Mouse (Mus musculus) limb, embryonic 11.5 days (tissue): Measurements from ENCODE around the gene Rfc5. TPM values are rescaled to one million over a fixed set of nuclear protein-coding genes. Genes with fewer than 3 reads are reported as not detected.

Experiments
- ATAC-seq: fragments of 200-750 bp; cut with Nextera tagmentation; 2 replicates; pipeline ENCODE4 v1.8.0; 2017; ENCODE audit warnings: low read depth; ENCODE audit not compliant: insufficient number of reproducible peaks, low FRiP score, low TSS enrichment
- DNase-seq: peaks from one replicate; pipeline ENCODE4 v3.0.0-alpha.2; 2015; ENCODE audit warnings: low spot score
- H3K27ac ChIP-seq: fragments of 300-500 bp; sonication (generic); replicated peaks from 2 replicates; pipeline ENCODE4 v1.5.1; 2014; ENCODE audit warnings: low read depth, mild to moderate bottlenecking, low read length
- H3K27me3 ChIP-seq: fragments of 300-500 bp; sonication (generic); 2 replicates; pipeline ENCODE4 v1.6.1; 2014; ENCODE audit warnings: mild to moderate bottlenecking, low read length, mixed read lengths; ENCODE audit not compliant: control insufficient read depth, insufficient read depth
- H3K36me3 ChIP-seq: fragments of 300-500 bp; sonication (generic); 2 replicates; pipeline ENCODE4 v1.6.1; 2014; ENCODE audit warnings: mild to moderate bottlenecking, low read length, moderate library complexity, mixed read lengths; ENCODE audit not compliant: control insufficient read depth, insufficient read depth
- H3K4me1 ChIP-seq: fragments of 300-500 bp; sonication (generic); 2 replicates; pipeline ENCODE4 v1.6.1; 2014; ENCODE audit warnings: low read length, mixed read lengths; ENCODE audit not compliant: control insufficient read depth, insufficient read depth
- H3K4me2 ChIP-seq: fragments of 300-500 bp; sonication (generic); 2 replicates; pipeline ENCODE4 v1.6.1; 2014; ENCODE audit warnings: low read depth, mild to moderate bottlenecking, moderate library complexity; ENCODE audit not compliant: severe bottlenecking
- H3K4me3 ChIP-seq: fragments of 300-500 bp; sonication (generic); 2 replicates; pipeline ENCODE4 v1.5.1; 2014; ENCODE audit warnings: low read depth, low read length
- H3K9ac ChIP-seq: fragments of 300-500 bp; sonication (generic); 2 replicates; pipeline ENCODE4 v1.6.1; 2014; ENCODE audit warnings: mild to moderate bottlenecking, low read length
- H3K9me3 ChIP-seq: fragments of 300-500 bp; sonication (generic); 2 replicates; pipeline ENCODE4 v1.6.1; 2016; ENCODE audit warnings: low read length; ENCODE audit not compliant: control insufficient read depth
- WGBS: fragments of 180-500 bp; shearing (Covaris S2); extraction: QIAGEN DNeasy Blood & Tissue Kit; methylation state at CpG from one replicate; pipeline ENCODE4 v1.1.7; 2014; 5-methylcytosine and 5-hydroxymethylcytosine counted together
- polyA plus RNA-seq: library from polyadenylated mRNA; unstranded; fragments of >200 nt; fragmentation: Nextera tagmentation; extraction: Ambion mirVana; gene quantifications from 2 replicates; pipeline ENCODE4 v1.2.1, GENCODE M21; 2014

Gene Rfc5
- polyA plus RNA-seq, 1 experiment from 2014 or later: 121 TPM

- Histone ChIP-seq H3K4me2 (peak overlapping the region; percentile 93), H3K27ac (no peak overlapping the region), H3K4me3 (peak overlapping the region; percentile 94), H3K9me3 (no peaks in the 10 kb centered on the region), H3K4me1 (peaks cover 13% of the 10 kb centered on the region), H3K27me3 (no peaks in the 10 kb centered on the region), H3K9ac (peak overlapping the region; percentile 68; the same call in 1 of the 2 replicates), H3K36me3 (no peaks in the 10 kb centered on the region)
- ATAC-seq (no peak), DNase-seq (no peak)
- WGBS: 11% methylated on average over 6 of the region's 6 CpGs
Measured at GRCm38 (mm10) chr5:117358248-117358630, 30.6 kb downstream of the Rfc5 start.

GRCm38 (mm10) chr5:117357478-117358247 lies 31.2 kb downstream of the Rfc5 start:
- Histone ChIP-seq H3K4me1 (peaks cover 13% of the 10 kb centered on the region), H3K4me3 (peak overlapping the region; percentile 94), H3K9me3 (no peaks in the 10 kb centered on the region), H3K4me2 (peak overlapping the region; percentile 93), H3K9ac (peak overlapping the region; percentile 68), H3K36me3 (no peaks in the 10 kb centered on the region), H3K27ac (peak overlapping the region; percentile 69), H3K27me3 (no peaks in the 10 kb centered on the region)
- DNase-seq: peak; percentile 62
- 2% methylated on average over 38 of the region's 49 CpGs for WGBS
- ATAC-seq: peak; percentile 28; the same call in 1 of the 2 replicates

GRCm38 (mm10) chr5:117357129-117357477 lies 31.7 kb downstream of the Rfc5 start, which contains the start of gene Wsb2:
Wsb2 (plus strand) TSS chr5:117357304.
- Histone ChIP-seq H3K36me3 (no peaks in the 10 kb centered on the region), H3K9me3 (no peaks in the 10 kb centered on the region), H3K4me3 (peak within 1 kb of the TSS; percentile 94), H3K4me2 (peak within 1 kb of the TSS; percentile 93), H3K9ac (peak within 1 kb of the TSS; percentile 68), H3K27ac (peak within 1 kb of the TSS; percentile 69), H3K27me3 (no peaks in the 10 kb centered on the region), H3K4me1 (peaks cover 13% of the 10 kb centered on the region)
- peak; percentile 40; the same call in 1 of the 2 replicates for ATAC-seq
- under 1% methylated on average over 18 of the region's 54 CpGs for WGBS
- DNase-seq: peak; percentile 87

GRCm38 (mm10) chr5:117356365-117357128 lies 32.3 kb downstream of the Rfc5 start:
- peak overlapping the region; percentile 69 for H3K27ac ChIP-seq
- peak overlapping the region; percentile 68 for H3K9ac ChIP-seq
- H3K27me3 ChIP-seq: no peaks in the 10 kb centered on the region
- peak; percentile 64; the same call in 1 of the 2 replicates for ATAC-seq
- peak; percentile 63 for DNase-seq
- peaks cover 13% of the 10 kb centered on the region for H3K4me1 ChIP-seq
- WGBS: under 1% methylated on average over 24 of the region's 24 CpGs
- no peaks in the 10 kb centered on the region for H3K36me3 ChIP-seq
- H3K9me3 ChIP-seq: no peaks in the 10 kb centered on the region
- H3K4me2 ChIP-seq: peak overlapping the region; percentile 93
- H3K4me3 ChIP-seq: peak overlapping the region; percentile 94

- WGBS: 50% methylated on average over 14 of the region's 14 CpGs
- Histone ChIP-seq H3K4me1 (peaks cover 13% of the 10 kb centered on the region), H3K27ac (no peak overlapping the region)
Measured at GRCm38 (mm10) chr5:117355648-117356303, 33.1 kb downstream of the Rfc5 start.

GRCm38 (mm10) chr5:117354121-117354520 lies 34.7 kb downstream of the Rfc5 start:
- Histone ChIP-seq H3K9me3 (no peaks in the 10 kb centered on the region), H3K4me2 (no peak overlapping the region), H3K36me3 (no peaks in the 10 kb centered on the region), H3K4me3 (no peak overlapping the region), H3K4me1 (no peaks in the 10 kb centered on the region), H3K27ac (no peak overlapping the region), H3K9ac (no peak overlapping the region), H3K27me3 (no peaks in the 10 kb centered on the region)
- ATAC-seq (no peak), DNase-seq (no peak)
- WGBS: 78% methylated on average over 8 of the region's 8 CpGs

More at GRCm38 (mm10) chr5:117355648-117356303, 33.1 kb downstream of the Rfc5 start:
- ATAC-seq (no peak), DNase-seq (no peak)
- Histone ChIP-seq H3K9ac (no peak overlapping the region), H3K4me2 (peak overlapping the region; percentile 93), H3K9me3 (no peaks in the 10 kb centered on the region), H3K4me3 (peak overlapping the region; percentile 94; the same call in 1 of the 2 replicates), H3K36me3 (no peaks in the 10 kb centered on the region), H3K27me3 (no peaks in the 10 kb centered on the region)

GRCm38 (mm10) chr5:117348279-117348678 lies 40.6 kb downstream of the Rfc5 start:
- Histone ChIP-seq H3K27ac (no peak overlapping the region), H3K4me1 (0 out of 2 replicates have a peak, but pooled peaks cover 5% of the 10 kb centered on the region), H3K36me3 (no peaks in the 10 kb centered on the region), H3K27me3 (no peaks in the 10 kb centered on the region), H3K9me3 (no peaks in the 10 kb centered on the region), H3K4me2 (no peak overlapping the region), H3K9ac (no peak overlapping the region), H3K4me3 (no peak overlapping the region)
- 24% methylated on average over 19 of the region's 19 CpGs for WGBS
- DNase-seq (peak; percentile 63), ATAC-seq (no peak)

- Histone ChIP-seq H3K4me2 (no peak overlapping the region), H3K27me3 (no peaks in the 10 kb centered on the region), H3K36me3 (no peaks in the 10 kb centered on the region), H3K27ac (no peak overlapping the region), H3K4me1 (0 out of 2 replicates have a peak, but pooled peaks cover 5% of the 10 kb centered on the region), H3K9me3 (no peaks in the 10 kb centered on the region), H3K9ac (no peak overlapping the region), H3K4me3 (no peak overlapping the region)
- no peak for DNase-seq
- 98% methylated on average over 2 of the region's 2 CpGs for WGBS
- ATAC-seq: no peak; the same call in 1 of the 2 replicates
Measured at GRCm38 (mm10) chr5:117347838-117348237, 41.0 kb downstream of the Rfc5 start.
